Mouse (Mus musculus) left cerebral cortex, adult 11 months (tissue): ENCODE measurements around the gene Cdk14.

Source experiments
- DNase-seq: peaks from one replicate; pipeline ENCODE4 v3.0.0; 2022; ENCODE audit warnings: low spot score

The Cdk14 gene

GRCm38 (mm10) chr5:5056102-5056883 is 363.8 kb downstream of the Cdk14 start:
- DNase-seq, result no peak

GRCm38 (mm10) chr5:5055494-5055893 is 364.6 kb downstream of the Cdk14 start:
- no peak for DNase-seq

GRCm38 (mm10) chr5:5054270-5054669 is 365.8 kb downstream of the Cdk14 start:
- no peak for DNase-seq

GRCm38 (mm10) chr5:5044326-5044725 is 375.8 kb downstream of the Cdk14 start:
- DNase-seq, result no peak

- no peak for DNase-seq
Measured at GRCm38 (mm10) chr5:5042735-5043134, 377.4 kb downstream of the Cdk14 start.

GRCm38 (mm10) chr5:5041480-5041879 is 378.6 kb downstream of the Cdk14 start:
- no peak for DNase-seq

- no peak for DNase-seq
Measured at GRCm38 (mm10) chr5:5039700-5040284, 380.3 kb downstream of the Cdk14 start.

- DNase-seq, result no peak
Measured at GRCm38 (mm10) chr5:5033445-5033844, 386.7 kb downstream of the Cdk14 start.

GRCm38 (mm10) chr5:5032847-5033246 is 387.3 kb downstream of the Cdk14 start:
- DNase-seq, result no peak

GRCm38 (mm10) chr5:5032446-5032845 is 387.7 kb downstream of the Cdk14 start:
- no peak for DNase-seq

- DNase-seq, result no peak
Measured at GRCm38 (mm10) chr5:5030431-5030830, 389.7 kb downstream of the Cdk14 start.

GRCm38 (mm10) chr5:5018959-5019358 is 401.2 kb downstream of the Cdk14 start:
- DNase-seq, result no peak

GRCm38 (mm10) chr5:5018242-5018641 is 401.9 kb downstream of the Cdk14 start:
- no peak for DNase-seq

GRCm38 (mm10) chr5:5013783-5014182 is 406.3 kb downstream of the Cdk14 start:
- DNase-seq, result no peak

GRCm38 (mm10) chr5:5012521-5013346 is 407.4 kb downstream of the Cdk14 start:
- DNase-seq, result no peak

- no peak for DNase-seq
Measured at GRCm38 (mm10) chr5:5008153-5008745, 411.9 kb downstream of the Cdk14 start.

- no peak for DNase-seq
Measured at GRCm38 (mm10) chr5:5007489-5008152, 412.5 kb downstream of the Cdk14 start.

GRCm38 (mm10) chr5:5005633-5006032 is 414.5 kb downstream of the Cdk14 start:
- DNase-seq, result no peak

- no peak for DNase-seq
Measured at GRCm38 (mm10) chr5:5004740-5005139, 415.4 kb downstream of the Cdk14 start.

GRCm38 (mm10) chr5:4993192-4993601 is 426.9 kb downstream of the Cdk14 start:
- peak; percentile 84 for DNase-seq

GRCm38 (mm10) chr5:4991023-4991422 is 429.1 kb downstream of the Cdk14 start:
- DNase-seq, result peak; percentile 33

- no peak for DNase-seq
Measured at GRCm38 (mm10) chr5:4990237-4990636, 429.9 kb downstream of the Cdk14 start.
